Mouse (Mus musculus) testis, adult 2 months (tissue): ENCODE results near the gene Nalcn.

Source experiments
- CTCF ChIP-seq: fragments of 200-500 bp; IDR thresholded peaks from 2 replicates; pipeline ENCODE4 v1.5.1; 2012; ENCODE audit warnings: low read depth, mild to moderate bottlenecking, inconsistent platforms, low read length, moderate library complexity; ENCODE audit not compliant: control insufficient read depth, insufficient read depth, insufficient replicate concordance
- POLR2A ChIP-seq: fragments of 200-500 bp; IDR thresholded peaks from 2 replicates; pipeline ENCODE4 v1.6.1; 2012; ENCODE audit warnings: low read depth, mild to moderate bottlenecking, inconsistent platforms, low read length, moderate library complexity; ENCODE audit not compliant: control insufficient read depth

- no peak for TF ChIP-seq CTCF
- TF ChIP-seq POLR2A, result no peak
Measured at GRCm38 (mm10) chr14:123595265-123595664, 31.7 kb downstream of the Nalcn start.
